Mouse (Mus musculus): ENCODE data around the gene Golgb1.
A peak's percentile ranks its signal among the peaks of the same experiment; 100 is the strongest.

Gene Golgb1

DNA sequence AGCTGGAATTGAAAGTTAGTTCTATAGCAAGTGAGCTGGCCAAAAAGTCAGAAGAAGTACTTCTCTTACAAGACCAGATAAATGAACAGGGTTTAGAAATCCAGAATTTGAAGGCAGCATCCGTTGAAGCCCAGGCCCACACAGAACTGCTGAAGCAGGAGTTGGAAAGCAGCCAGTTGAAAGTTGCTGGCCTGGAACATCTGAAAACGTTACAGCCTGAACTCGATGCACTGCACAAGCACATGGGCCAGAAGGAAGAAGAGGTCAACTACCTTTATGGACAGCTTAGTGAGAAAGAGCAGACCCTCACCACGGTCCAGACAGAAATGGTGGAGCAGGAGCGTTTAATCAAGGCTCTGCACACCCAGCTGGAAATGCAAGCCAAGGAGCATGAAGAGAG, 39.3 kb downstream of the Golgb1 start:
- DNase-seq (ENCODE audit: extremely low spot score, low read depth, low spot score): no peak

GRCm38 (mm10) chr16:36918505-36918904, 43.6 kb downstream of the Golgb1 start:
- no peak for DNase-seq (ENCODE audit: extremely low spot score, low read depth, low spot score)

- no peak for DNase-seq (ENCODE audit: extremely low spot score, low read depth, low spot score)
Measured at GRCm38 (mm10) chr16:36920410-36920809, 45.5 kb downstream of the Golgb1 start.

- DNase-seq (ENCODE audit: extremely low spot score, low read depth, low spot score): no peak
Measured at GRCm38 (mm10) chr16:36921067-36921613, 46.2 kb downstream of the Golgb1 start.

DNA sequence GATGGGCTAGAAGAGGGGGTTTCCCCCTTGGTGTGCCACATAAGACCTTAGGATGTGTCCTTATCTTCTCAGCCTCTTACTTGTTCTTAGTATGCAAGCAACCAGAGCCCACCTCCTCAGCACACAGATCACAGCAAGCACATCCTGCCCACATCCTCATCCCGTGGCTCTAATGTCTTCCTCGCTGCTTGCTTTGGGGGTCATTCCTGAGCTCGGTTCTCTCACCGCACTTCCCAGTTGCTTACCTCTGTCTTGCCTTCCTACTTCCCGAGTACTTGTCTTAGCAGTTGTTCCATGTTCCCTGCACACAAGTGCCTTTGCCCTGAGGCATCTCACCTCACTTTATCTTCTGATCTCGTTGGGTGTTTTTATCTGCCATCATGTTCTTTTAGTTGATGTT, 47.0 kb downstream of the Golgb1 start:
- no peak for DNase-seq (ENCODE audit: extremely low spot score, low read depth, low spot score)

DNA sequence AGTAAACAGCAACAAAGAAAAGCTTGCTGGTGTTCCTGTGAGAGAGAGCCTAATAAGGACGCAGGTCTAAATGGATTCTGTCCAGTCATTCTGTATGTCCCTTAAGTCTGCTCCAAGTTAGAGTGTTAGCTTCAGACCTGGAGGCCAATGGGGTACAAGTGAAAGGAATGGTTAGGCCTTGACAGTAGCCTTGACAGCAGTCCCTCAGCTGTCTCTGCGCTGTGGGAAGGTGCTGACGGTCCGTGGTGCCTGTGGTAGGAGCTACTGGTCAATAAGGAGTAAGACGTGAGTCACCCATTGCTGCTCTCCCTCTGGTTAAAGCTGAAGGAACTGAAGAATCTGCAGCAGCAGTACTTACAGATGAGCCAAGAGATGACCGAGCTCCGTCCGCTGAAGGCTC, 49.4 kb downstream of the Golgb1 start:
- no peak for DNase-seq (ENCODE audit: extremely low spot score, low read depth, low spot score)

DNA sequence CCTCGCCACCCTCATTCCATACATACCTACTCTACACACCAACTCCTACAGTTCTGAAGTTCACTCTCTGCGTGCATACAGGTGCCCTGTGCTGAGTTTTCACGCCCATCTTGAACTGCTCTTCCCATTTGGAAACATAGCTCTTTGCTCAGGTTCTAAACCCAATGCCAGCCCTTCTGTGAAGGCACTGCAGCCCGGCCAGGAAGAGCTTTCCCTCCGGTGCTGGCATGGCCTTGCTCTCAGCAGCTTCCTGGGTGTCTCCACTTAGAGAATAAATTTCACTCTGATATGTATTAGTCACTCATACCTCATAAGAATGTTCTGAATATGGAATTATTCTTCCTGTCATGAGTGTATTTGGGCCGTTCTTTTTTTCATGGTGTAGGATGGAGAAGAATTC, 50.4 kb downstream of the Golgb1 start:
- no peak for DNase-seq (ENCODE audit: extremely low spot score, low read depth, low spot score)

DNA sequence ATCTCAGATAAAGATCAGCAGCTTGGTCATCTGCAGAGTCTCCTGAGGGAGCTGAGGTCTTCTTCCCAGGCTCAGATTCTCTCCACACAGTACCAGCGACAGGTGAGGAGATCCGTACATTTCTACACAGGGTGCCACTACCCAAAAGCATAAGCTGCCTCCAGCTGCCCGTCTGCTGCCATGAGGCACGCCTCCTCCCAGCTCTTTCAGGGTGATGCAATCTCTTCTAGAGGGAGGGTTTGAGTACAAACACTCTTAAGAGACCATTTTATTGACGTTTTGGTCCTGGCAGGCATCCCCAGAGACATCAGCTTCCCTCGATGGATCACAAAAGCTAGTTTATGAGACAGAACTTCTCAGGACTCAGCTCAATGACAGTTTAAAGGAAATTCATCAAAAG, 50.9 kb downstream of the Golgb1 start:
- DNase-seq (ENCODE audit: extremely low spot score, low read depth, low spot score): no peak

DNA sequence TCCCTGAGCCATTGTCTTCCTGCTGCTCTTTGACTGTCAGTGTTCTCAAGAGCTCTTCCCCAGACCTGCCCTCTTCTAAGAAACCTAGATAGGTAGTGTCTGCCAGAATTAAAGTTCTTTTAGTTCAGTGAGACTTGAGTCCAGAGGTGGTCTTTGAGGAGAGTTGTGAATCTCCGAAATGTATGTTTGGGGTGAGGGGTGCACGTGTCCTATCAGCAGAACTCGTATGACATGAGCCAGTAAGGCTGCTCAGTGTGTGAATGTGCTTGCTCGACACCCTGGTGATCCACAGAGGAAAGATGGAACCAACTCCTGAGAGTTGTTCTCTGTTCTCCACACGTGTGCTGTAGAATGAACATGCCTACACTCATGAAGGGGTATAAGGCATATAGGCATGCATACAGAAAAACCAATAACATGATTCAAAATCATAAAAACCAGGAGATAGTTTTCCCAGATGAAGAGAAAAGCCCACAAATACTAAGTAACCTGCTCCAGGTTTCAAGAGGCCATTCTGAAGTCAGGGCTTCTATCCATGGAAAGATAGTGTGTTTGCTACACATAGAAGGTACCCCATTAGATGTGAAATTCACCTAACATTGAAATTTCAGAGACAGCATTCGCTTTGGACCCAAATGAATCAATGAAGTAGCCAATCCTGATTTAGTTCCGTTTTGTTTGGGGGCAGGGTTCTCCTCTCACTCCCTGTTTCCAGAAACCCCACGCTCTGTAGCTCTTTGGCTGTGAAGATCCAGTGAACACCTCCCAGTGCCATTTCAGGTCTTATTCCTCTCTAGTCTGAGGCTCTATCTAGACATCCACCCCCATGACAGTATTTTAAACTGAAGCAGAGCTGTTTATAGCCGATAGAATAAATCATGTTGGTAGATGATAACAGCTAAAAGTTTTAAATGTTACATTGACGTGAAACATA, 51.8 kb downstream of the Golgb1 start:
- no peak for DNase-seq (ENCODE audit: extremely low spot score, low read depth, low spot score)

DNA sequence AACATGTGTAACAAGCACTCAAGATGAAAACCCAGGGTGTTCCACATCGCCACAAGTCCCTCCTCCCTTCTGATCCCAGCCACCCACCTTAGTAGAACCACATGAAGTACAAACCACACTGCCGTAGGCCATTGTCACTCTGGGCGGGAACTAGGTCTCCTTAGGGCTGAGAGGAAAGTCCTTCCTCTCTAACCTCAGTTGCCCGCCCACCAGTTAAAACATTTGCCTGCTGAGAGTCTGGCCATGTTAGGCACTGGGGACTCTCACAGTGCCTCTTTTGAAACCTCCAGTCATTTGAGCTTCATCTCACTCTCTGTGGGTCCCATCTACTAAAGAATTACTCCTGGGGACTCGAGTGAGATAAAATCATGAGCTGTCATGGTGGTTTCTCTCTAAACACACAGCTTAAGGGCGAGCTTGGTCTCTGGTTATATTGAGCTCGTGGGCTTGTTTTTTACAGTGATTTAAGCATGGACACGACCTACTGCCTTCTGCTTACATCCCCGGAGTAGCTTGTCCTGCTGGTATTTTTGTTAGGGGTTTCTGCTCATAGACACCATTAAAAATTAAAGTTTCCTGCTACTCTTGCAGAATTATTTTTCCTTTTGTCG, 52.7 kb downstream of the Golgb1 start:
- DNase-seq (ENCODE audit: extremely low spot score, low read depth, low spot score): no peak

GRCm38 (mm10) chr16:36928106-36928500, 53.2 kb downstream of the Golgb1 start:
- no peak for DNase-seq (ENCODE audit: extremely low spot score, low read depth, low spot score)

DNA sequence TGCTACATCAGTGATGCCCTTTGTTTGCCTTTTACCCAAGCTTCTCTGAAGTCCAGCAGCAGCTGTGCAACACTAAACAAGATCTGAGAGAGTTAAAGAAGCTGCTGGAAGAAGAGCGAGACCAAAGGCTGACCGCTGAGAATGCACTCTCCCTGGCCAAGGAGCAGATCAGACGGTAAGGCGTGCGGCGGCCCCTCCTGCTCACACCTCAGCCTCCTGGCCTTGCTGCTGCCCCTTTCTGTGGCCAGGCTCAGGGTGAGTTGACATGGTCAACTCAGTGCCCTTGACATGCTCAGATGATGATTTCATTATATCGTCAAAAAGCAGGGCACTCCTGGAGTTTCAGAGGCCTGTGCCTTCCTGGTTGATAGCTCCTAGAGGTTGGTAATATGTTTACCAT, 54.3 kb downstream of the Golgb1 start:
- DNase-seq (ENCODE audit: extremely low spot score, low read depth, low spot score): no peak

DNA sequence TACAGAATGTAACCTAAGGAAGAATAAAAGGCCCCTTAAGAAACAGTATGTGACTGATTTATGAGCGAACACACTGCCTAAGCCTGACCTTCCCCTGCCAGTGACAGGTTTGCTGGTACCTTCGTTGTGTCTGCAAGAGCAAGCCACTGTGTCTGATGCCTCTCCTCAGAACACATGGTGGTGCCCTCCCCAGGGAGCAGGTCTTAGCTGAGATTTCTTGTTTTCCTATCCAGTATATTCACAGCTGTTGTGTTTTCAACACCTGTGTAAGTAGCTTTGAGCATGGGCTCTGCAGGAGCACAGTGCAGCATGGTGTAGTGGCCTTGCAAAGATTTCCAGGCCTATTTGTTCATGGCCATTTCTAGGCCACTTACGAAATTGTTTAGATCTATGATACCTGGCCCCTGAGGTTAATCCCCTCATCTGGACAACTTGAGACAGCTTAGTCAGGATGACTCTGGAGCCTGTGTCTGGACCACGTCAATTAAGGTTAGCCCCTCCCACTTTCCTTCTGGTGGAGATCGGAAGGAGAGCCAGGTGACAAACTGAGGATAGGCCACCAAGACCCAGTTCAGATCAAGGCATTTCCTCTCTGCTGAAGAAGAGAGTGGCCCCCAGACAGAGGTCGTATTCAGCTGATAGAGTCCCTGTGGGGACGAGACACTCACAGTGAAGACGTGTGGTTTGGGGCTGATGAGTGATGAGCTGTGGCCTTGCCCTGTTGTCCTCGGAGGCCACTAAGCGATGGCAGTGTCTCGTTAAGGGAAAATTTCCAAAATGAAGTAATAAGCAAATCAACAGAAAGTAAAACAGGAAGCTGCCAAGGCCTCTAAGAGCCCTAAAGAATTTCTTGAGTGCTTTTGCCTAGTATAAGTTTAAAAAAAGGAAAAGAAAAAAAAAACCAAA, 55.5 kb downstream of the Golgb1 start:
- no peak for DNase-seq (ENCODE audit: extremely low spot score, low read depth, low spot score)

DNA sequence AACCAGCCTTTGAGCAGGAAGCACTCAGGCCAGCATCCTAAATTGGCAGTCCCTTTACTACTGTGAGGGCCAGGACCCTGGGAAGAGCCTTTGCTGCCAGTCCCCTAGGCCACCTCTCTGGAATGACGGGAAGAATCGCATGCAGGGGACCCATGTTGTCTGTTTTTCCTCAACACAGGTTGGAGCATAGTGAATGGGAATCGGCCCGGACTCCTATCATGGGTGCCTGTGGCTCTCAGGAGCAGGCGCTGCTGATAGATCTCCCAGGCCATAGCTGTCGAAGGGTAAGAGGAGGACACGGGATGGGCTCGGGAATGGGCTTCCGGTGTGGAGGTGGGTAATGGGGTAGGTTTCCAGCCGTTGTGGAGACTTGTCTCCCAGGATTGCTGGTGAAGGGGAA, 56.4 kb downstream of the Golgb1 start:
- DNase-seq (ENCODE audit: extremely low spot score, low read depth, low spot score): no peak

GRCm38 (mm10) chr16:36931976-36932375, 57.0 kb downstream of the Golgb1 start:
- DNase-seq (ENCODE audit: extremely low spot score, low read depth, low spot score): peak; percentile 1

DNA sequence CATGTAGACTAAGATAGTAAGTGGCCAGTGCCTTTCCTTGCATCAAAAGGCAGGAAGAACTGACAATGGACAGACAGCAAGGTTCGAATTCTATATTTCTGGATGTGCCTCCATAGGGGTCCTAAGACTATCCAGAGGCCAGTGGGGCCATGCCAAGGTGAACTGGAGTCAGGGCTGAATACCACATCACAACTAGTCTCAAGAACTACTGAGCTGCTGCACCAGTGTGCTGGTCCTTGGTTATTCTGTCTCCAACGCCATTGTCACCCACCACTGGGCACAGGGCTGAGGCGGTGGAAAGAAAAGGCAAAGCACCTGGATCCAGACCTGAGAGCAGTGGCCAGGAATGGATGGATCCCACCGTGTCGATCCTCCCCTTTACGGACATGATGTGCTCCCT, 57.6 kb downstream of the Golgb1 start:
- no peak for DNase-seq (ENCODE audit: extremely low spot score, low read depth, low spot score)

- DNase-seq (ENCODE audit: extremely low spot score, low read depth, low spot score): no peak
Measured at GRCm38 (mm10) chr16:36934131-36934840, 59.3 kb downstream of the Golgb1 start.

- no peak for DNase-seq (ENCODE audit: extremely low spot score, low read depth, low spot score)
Measured at GRCm38 (mm10) chr16:36934841-36935620, 60.1 kb downstream of the Golgb1 start, which contains the start of gene Hcls1. TSS of gene Hcls1 (plus strand) at chr16:36934983.

GRCm38 (mm10) chr16:36935814-36936213, 60.9 kb downstream of the Golgb1 start:
- DNase-seq (ENCODE audit: extremely low spot score, low read depth, low spot score): no peak
